Mouse (Mus musculus) liver, postnatal 0 days (tissue): ENCODE data around the gene Itm2b.

Experiments
- CTCF ChIP-seq: sonication (generic); IDR thresholded peaks from 2 replicates; pipeline ENCODE4 v1.5.1; 2016; ENCODE audit warnings: antibody characterized with exemption, low read depth
- EP300 ChIP-seq: IDR thresholded peaks from 2 replicates; pipeline ENCODE4 v1.6.1; 2016; ENCODE audit warnings: antibody characterized with exemption, low read depth, mild to moderate bottlenecking

DNA sequence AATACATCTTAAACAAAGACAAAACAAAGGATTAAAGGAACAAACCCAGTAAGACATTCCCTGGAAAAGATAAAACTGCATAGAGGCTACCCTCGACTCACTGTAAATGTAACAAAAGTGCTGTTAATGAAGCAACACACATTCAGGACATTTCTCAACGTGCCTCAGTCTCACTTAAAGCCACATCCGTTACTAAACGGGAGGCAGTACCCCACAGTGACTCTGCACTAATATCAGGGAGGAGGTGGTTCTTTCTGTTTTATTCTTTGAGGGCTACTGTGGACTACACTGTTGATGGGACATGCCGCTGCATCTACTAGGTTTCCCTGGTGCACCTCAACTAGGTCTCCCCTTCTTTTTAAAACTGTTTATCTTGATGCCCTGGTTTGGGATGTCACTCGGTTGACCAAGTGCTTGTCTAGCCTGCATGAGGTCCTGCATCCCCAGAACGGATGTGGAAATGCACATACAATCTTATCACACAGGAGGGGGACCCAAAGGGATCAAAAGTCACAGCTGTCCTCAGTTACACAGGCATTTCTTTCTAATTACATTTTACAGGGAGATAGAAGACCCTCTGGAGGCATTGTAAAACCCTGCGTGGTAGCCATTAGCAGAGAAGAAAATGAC lies 13.4 kb upstream of the Itm2b start:
- TF ChIP-seq CTCF (no peak), EP300 (no peak; the same call in 1 of the 2 replicates)
